Mouse (Mus musculus): ENCODE measurements at regions not wholly inside any gene's neighbourhood (a gene's known extent, or its start where the extent isn't known, plus 50 kb on each side); places are given as distances from the start of the nearest gene placed in this dataset.

DNA sequence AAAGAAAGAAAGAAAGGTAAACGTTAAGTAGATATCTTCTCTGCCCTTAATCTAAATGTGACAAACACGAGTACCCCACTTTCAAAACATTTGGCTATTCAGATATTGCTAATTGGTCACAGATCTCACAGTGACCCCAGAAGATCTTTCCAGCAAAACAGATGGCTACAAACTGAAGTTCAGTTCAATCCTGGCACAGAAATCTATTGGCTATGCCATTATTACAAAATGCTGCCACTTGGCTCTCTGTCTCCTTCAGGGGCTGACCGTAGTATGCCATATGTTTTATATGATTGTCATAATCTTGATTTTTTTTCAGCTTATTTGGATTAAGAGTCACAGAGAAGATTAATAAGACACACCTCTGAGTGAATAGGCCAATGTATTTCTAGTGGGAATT is 873.2 kb downstream of the Slc22a22 start:
- intact Hi-C loops (cut with DNase I) = no loop called here

DNA sequence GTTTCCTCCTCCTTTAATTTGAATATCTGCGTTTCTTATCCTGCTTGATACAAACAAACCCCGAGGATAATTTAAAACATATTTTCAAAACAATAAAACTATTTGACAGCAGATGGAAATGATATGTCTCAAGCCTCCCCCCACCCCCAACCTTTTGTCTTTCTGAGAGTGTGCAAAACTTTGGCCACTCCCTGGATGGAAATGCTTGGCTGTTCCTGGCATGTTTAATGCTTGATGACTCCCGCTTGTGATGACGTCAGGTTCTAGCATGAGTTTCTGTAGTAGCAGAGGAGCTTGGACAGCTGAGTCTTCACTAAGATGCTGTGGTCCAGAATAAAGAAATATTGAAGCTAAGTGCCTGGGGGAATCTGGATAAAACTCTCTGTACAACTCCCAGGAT is 884.8 kb downstream of the Slc22a22 start:
- intact Hi-C loops (cut with DNase I) = no loop called here

DNA sequence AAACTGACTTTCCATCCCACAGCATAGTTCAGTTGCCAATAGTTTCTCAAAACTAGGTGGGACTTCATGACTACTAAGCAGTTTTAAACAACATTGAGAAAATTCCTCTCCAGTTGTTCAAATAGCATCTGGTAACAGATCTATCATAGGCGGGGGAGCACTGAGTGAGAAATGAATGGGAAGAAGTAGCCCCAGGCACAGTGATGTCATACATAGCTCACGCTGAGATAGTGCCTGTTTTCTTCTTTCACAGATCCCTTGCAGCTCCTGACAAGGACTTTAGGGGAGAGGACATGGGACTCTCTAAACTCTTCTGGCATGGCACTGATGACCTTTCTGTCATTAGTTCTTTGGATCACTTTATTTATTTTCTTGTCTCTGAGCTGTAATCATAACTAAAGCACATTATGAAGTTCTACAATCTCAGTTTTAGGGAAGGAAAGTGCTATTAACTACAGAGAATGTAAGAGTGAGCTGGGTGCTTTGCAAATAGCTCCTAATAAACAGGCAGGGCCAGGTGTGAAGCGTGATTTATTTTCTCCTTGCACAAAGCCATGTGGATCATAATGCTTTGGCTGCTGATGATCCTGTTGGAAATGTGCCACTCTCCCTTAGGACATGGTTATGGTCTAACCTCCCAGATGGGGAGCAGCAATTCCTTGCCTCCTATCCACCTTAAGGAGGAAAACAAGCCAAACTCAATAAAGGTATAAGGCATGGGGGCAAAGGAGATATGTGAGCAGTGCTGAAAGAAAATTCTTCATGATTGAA is 896.5 kb downstream of the Slc22a22 start:
- intact Hi-C loops (cut with DNase I) = no loop called here

DNA sequence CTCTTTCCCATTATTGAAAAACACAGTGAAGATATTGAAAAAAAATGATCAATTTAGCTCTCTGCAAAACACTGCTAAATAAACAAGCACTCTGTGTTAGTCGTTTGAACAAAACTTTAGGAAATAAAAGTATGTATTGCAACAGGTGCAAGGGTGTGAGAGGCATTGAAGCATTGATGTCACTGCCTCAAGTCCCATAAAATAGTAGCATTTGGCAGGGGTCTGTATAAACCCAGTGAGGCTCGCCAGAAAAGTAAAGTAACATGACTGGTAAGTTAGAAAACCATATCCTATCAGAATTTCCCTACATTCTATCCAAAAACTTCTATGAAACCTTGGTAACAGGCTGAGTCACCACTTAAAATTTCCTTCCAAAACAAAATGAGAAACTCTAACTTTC is 914.2 kb downstream of the Slc22a22 start:
- intact Hi-C loops (cut with DNase I) = no loop called here

DNA sequence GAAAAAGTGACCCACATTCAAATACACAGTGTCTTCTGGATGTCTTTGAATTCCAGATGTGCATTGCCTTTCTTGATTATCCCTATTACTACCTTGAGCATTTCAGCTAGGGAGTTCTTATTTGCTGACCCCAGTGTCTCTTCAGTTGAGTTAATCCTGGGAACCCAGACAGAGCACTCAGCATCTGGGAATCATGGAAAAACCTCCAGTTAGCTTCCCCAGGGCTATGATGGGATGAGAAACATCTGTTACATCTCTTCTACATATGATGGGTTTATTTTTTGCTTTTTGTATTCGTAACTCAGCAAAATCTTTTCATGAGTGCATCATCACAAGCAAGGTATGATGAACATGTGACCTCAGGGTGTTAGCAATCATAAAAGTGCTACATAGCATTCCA is 914.6 kb downstream of the Slc22a22 start:
- intact Hi-C loops (cut with DNase I) = no loop called here

DNA sequence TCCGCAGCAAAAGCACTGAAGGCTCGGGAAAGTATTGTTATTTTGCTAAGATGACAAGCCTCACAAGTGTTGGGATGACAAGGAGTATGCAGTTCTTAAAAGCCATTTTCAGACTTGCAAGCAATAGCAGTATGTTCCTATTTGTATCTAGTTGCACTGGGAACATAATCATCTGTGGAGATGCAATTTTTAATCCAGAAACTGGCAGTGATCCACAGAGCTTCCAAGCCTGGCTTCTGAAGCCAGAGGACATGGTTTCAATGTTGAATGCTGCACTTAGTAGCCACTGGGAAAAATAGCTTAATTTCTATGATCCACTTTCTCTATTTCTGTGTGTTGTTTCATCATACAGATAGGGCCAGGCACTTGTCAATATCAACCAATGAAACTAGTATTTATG is 915.3 kb downstream of the Slc22a22 start:
- intact Hi-C loops (cut with DNase I) = no loop called here

DNA sequence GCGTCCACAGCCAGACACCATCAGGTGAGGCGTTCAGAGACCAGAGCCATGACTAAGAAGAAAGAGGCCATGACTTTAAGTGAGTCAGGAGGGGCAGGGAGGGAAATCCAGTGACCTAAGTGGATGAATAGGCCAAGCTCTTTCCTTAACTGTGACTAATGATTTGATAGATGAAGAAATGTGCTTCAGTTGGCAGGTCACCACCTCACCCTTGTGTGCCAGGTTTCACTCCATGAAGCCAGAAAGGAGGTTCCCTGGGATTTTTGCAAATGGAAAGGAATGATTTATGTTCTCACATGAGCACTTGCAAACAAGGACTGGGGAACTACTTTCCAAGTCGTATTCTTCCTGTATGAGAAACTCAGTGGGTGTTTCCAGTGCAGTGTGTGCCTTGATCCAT is 923.0 kb downstream of the Slc22a22 start:
- intact Hi-C loops (cut with DNase I) = no loop called here

DNA sequence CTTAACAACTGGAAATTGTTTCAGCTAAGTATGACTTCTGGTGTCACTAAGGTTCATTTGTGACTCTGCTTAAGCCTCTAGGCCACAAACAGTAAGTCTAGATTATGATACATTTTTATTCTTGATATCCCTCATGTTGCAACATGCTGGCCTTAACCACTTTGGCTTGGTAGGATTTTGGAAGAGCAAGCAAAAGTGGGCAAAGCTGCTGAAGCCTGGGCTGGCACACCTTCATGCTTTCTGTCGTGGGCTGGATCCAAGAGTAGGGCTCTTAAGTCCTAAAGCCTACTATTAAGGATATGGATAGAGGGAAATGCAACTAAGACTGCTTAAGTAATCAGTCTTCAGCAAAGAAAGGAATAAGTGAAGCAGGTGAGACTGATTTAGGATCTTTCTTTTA is 923.6 kb downstream of the Slc22a22 start:
- intact Hi-C loops (cut with DNase I) = no loop called here

DNA sequence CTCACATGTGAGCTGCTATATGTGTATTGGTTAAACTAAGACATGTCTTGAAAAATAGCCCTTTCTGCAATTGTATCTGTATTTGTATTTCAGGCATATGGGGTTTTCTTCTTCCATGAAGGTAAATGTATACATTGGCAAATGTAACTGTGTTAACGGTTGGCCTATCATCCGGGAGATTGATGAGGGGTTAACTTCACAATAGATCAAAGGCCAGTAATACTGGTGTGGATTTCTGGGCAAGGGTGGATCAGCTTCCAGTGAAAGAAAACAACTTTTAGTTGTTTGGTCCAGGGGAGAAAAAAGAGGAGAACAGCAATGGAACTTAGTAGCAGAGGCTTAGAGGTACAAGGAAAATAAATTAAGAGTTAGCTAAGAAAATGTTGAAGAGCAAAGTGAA is 945.9 kb downstream of the Slc22a22 start:
- intact Hi-C loops (cut with DNase I) = no loop called here

DNA sequence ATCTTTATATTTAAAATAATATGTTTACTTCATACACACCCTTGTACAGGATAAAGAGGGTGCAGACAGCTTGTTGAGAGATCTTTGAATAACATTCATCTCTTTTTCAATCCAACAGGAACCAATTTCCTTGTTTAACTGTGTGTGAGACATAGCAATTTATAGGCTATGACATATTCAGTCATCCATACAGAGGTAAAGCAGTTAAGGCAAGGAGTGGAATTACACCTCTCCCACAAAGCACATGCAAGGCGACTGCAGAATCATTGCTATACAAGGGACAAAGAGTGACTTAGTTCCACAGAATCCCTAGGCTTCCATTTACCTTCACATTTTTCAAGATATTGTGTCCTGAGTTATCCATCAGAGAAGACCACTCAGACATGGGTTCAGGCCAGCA is 959.0 kb downstream of the Slc22a22 start:
- intact Hi-C loops (cut with DNase I) = no loop called here

DNA sequence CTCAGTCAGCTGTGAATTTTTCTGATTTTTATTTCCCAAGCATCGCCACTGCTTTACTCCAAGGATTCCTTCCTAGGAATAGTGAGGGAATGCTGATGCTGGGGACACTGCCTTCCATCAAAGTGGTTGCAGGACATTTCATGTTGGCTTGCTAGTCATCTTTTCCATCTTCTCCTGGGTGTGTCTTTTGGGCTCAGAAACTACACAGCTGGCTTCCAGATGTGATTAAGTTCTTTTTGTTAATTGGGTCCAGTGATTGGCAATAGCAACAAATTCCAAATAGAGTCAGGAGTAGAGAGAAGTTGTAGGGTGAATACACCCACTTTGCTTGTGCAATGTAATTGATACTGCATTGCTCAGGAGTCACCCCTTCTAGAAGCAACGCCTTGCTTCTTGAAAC is 961.3 kb downstream of the Slc22a22 start:
- intact Hi-C loops (cut with DNase I) = no loop called here

DNA sequence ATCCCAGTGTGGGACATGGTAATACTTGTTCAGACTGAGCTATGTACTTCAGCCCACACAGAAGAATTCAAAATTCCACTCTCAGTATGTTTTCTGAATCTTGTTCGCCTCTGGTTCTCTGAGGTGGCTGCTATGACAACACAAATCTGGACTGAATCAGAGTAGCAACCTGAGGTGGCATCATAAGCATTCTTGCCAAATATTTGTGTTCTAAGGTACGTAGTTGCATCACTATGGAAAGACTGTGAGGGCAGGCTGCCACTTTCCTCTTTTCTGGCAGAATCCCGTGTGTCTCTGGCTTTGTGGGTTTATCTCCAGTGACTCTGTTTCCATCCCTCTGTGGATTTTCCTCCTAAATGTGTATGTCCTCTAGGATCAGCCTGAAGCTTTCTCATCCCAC is 978.7 kb downstream of the Slc22a22 start:
- intact Hi-C loops (cut with DNase I) = no loop called here

DNA sequence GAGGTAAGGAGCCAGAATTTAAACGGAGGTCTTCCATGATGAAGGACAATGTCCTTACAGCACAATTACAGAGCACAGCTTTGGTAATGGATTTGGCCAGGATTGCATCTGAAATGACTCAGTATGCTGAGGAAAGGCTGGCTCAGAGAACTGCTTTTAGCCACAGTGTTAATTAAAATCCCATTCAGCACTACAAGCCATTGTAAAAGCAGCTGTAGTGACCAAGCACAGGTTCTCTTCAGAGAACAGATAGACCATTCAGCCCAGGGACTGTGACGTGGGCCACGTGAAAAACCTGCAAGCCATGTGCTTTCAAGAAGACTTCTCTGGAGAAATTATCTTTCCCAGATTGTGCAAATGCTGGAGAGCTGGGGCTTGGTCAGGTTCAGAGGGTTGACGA is 979.7 kb downstream of the Slc22a22 start:
- intact Hi-C loops (cut with DNase I) = no loop called here

DNA sequence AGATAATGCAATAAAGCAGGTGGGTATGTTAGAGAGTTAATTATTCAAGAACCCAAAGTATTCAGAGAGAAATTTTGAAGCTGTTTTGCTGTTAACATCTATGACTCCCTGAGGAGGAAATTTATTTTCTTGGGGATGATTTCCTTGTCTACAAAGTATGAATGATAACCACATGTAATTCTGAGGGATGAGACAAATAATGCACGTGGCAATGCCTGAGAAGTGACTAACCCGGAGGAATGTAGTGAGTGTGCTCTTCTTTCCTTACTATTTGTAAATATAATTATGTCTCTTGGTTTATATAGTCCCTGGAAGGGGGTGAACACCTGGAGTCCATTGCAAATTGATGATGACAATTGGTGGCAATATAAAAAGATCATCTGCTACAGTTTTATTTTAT is 981.1 kb downstream of the Slc22a22 start:
- intact Hi-C loops (cut with DNase I) = no loop called here

DNA sequence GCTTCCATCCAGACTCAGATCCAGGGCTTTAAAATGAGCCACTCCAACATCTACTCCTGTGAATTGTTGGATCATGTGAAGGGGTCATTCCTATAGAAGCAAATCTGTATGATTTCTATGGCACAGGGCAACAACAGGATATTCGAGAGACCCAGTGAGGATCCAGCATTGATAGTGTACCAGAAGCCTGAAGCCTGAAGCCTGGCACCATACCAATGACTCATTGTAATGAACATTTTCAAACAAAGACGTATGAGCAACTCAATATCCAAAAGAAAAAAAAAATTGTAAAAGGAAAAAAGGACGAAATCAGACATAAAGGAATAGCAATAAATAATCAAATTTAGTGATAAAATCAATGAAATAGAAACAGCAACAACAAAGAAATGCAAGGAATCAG is 991.5 kb downstream of the Slc22a22 start:
- intact Hi-C loops (cut with DNase I) = no loop called here

DNA sequence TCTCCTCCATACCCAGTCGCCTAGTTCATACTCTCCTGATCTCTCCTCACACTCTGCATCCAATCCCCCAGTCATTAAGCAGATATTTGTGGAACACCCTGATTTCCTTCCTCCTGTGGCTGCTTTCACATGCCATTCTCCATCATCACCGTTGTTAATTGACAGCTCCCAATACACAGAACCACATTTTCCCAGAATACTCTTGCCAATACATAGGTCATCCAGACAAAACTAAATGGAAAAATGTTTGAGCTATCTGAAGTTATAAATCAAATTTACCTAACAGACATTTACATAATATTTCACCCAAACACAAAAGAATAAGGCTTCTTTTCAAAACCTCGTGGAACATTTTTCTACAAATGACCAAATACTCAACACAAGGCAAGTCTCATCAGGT is 992.7 kb downstream of the Slc22a22 start:
- intact Hi-C loops (cut with DNase I) = no loop called here

DNA sequence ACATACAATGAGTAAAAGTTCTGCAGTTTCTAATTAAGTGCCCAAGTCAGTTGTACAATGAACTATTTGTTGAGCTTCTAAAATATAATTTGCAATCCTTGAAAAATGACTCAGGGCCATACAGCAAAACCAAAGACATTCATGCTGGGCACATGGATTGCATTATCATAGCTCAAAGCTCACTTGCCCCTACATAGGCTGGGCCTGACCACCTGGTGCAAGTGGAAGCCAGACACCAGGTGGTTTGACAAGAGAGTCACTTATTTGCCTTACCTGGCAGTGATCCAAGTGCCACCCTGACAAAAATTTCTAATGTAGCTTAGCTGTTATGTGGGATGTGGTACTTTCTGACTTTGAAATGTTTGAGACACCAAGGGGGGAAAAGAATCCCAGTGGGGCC is 997.7 kb downstream of the Slc22a22 start:
- intact Hi-C loops (cut with DNase I) = no loop called here

DNA sequence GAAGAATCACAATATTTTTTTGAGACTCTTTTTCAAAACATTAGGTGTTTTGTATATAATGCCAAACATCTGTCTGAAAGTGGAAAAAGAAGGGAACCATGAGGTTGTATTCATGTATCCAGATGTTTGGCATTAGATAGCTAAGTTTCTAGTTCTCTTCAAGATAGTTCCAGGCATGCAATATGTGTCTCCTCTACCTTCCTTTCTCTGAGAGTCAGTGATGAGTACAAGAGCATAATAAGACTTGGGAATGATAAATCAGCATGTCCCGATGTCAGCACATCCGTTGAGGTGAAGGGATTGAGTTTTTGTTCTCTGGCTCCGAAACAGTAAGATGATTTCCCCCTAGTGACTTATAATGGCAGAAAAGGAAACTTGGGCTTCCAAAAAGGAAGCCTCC is 998.4 kb downstream of the Slc22a22 start:
- intact Hi-C loops (cut with DNase I) = no loop called here

DNA sequence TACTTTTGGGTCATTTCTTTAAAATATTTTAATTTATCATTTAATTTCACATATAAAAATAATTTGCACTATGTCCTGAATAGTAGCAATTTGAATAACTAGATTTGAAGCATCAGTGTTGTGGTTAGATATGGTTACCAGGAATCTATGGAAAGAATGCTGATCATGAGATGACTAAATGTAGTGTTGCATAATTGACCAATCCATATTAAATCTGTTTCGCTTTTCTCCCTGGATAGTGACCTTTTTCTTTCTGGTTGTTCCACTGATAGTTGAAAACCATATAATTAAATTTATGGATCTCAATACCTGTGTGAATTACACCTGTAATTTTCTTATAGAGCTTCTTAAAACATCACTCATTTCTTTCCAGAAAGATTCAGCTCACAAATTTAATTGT is 1003.7 kb downstream of the Slc22a22 start:
- intact Hi-C loops (cut with DNase I) = no loop called here

DNA sequence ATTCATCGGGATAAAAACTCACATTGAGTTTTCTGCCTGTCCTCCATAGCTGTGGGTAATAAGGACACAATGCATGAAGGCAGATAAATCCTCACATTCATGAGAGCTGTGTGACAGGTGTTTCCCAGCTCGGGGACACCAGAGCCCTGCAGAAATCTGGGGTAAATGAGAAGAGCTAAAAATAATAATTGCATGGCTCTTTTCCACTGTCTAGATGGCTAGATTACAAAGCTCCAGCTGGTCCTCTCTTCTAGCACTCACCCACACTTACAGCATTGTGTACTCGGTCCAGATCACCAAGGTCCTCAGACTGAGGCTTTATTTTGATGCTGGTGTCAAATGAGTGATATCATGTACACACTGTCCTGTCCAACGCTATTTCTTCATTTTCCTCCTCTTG is 1025.5 kb downstream of the Slc22a22 start:
- intact Hi-C loops (cut with DNase I) = no loop called here

DNA sequence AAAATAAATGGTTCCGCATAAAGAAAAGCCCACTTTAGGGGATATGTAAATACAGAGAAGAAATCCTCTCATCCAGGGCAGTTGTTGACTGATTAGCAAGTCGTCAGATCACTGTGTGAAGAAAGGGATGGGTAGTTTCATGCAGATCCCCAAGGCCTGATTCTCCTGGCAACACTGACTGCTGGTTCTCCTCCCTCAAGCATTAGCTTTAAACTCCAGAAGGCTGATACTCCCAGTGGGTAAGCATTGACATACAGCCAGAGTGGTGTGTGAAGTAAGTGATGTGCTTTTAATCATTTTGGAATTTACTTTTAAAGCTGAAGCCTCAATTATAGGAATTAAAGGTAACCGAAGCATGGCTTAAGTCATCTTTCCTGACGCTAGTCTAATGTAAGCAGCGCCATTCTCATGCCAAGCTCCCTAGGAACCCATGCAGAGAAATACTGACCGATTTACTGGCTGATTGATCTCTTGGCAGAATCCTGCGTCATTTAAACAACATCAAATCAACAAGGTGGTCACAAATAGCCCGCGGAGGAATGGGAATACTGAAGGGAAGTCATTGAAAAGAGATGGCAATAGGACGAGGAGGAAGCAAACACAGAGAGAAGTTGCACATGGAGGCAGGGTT is 1029.3 kb downstream of the Slc22a22 start:
- intact Hi-C loops (cut with DNase I) = no loop called here

DNA sequence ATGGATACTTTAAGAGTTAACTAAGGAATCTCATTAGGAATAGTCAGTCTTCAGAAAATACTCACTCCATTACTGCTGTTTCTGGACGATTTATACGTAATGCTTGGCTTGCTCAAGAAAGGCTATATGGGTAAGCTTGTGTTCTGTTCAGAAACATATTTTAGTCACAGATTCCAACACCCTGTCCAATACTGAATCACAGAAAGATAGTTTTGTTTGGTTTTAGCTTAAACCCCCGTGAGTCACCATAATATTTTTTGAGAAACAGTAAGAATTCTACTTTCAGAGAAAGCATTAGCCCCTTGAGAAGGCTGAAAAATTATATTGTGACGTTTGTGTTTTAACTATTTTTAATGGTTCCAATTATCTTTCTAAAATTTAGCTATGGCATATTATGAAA is 1037.3 kb downstream of the Slc22a22 start:
- intact Hi-C loops (cut with DNase I) = no loop called here

DNA sequence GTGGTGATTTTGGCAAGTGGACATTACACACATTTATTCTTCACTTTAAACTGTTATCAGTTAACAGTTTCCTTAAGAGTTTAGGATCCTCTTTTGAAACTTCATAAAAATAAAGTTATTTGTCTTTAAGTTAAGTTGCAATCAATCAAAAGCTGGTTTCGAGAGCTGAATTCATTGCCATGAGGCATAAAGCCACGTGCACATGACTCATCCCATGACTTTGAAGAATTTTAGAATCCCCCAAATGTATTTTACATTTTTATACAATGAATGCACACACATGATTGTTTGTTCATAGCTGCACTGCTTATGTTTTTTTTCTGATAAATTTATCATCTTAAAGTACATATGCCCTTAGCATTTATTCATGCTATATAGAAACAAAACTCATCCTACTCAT is 1039.1 kb downstream of the Slc22a22 start:
- intact Hi-C loops (cut with DNase I) = no loop called here

Measured in adrenal gland (tissue).